Mouse (Mus musculus) olfactory bulb, adult 2 months (tissue): ENCODE measurements around the gene Duoxa2.

ENCODE experiments used
- CTCF ChIP-seq: fragments of 200-500 bp; IDR thresholded peaks from 2 replicates; pipeline ENCODE4 v1.5.1; 2012; ENCODE audit warnings: low read depth, mild to moderate bottlenecking, low read length, moderate library complexity; ENCODE audit not compliant: insufficient read depth
- POLR2A ChIP-seq: fragments of 200-500 bp; IDR thresholded peaks from 2 replicates; pipeline ENCODE4 v1.6.1; 2012; ENCODE audit warnings: mild to moderate bottlenecking, low read depth, low read length, moderate library complexity; ENCODE audit not compliant: insufficient read depth

- TF ChIP-seq POLR2A (no peak), CTCF (no peak)
Measured at GRCm38 (mm10) chr2:122323960-122324359, 25.3 kb downstream of the Duoxa2 start.
